Mouse (Mus musculus): ENCODE data around the gene Avpr1b. TPM values are rescaled to one million over a fixed set of nuclear protein-coding genes. Genes with fewer than 3 reads are reported as not detected.

The Avpr1b gene
- polyA plus RNA-seq (2014; fragmentation: Illumina TruSeq; extraction: RNeasy Lipid Tissue Mini Kit (QIAGEN cat#74804); ENCODE audit: low read depth, low replicate concordance): not detected

GRCm38 (mm10) chr1:131598905-131599304 lies at the start of gene Avpr1b:
Gene Avpr1b (plus strand): TSS chr1:131599239.

DNA sequence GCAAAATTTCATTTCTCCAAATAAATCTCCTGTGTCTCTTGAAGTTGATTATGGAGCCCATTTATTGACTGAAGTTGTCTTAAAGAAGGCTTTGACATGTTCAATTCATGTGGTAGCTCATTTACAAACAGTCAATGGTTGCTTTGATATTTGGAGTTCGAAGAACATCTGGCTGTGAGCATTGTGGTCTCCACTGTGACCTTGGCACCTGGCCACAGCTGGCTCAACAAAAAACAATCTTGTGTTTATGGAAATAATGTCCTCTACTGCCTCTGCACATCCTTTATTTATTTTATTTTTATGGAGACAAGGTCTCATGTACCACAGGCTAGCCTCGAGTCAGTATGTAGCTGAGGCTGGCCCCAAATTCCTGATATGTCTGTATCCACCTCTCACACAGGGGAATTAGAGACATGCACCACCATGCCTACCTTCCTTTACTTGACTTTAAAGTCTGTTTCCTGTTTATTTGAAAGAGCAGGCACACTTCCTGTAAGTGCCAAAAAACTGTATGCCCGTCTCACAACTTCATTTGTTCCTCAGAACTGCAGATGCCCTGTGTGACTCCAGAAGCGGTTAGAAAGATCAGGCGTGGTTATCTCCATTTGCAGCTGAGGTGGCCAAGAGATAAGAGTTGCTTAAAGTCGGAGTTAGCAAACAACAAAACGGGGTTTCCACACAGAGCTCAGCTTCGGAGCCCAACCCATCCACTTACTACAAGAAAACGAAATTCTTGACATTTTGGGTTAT lies 38.9 kb downstream of the Avpr1b start, which contains the start of gene Ctse:
Ctse (plus strand) TSS at position 516 of the 750 bp plus-strand sequence.

Other genes with a start within 250 kb of the Avpr1b start
- 15.5 TPM for gene Srgap2, start 71.9 kb upstream of the Avpr1b start, polyA plus RNA-seq (2014; fragmentation: Illumina TruSeq; extraction: RNeasy Lipid Tissue Mini Kit (QIAGEN cat#74804); ENCODE audit: low read depth, low replicate concordance)
- 2.8 TPM for gene Fam72a, start 71.3 kb upstream of the Avpr1b start, polyA plus RNA-seq (2014; fragmentation: Illumina TruSeq; extraction: RNeasy Lipid Tissue Mini Kit (QIAGEN cat#74804); ENCODE audit: low read depth, low replicate concordance)
- not detected for gene Ctse, start 39.1 kb downstream of the Avpr1b start, polyA plus RNA-seq (2014; fragmentation: Illumina TruSeq; extraction: RNeasy Lipid Tissue Mini Kit (QIAGEN cat#74804); ENCODE audit: low read depth, low replicate concordance)
- 3.1 TPM for gene Rab7b, start 89.5 kb downstream of the Avpr1b start, polyA plus RNA-seq (2014; fragmentation: Illumina TruSeq; extraction: RNeasy Lipid Tissue Mini Kit (QIAGEN cat#74804); ENCODE audit: low read depth, low replicate concordance)
- gene Slc26a9, start 144.8 kb downstream of the Avpr1b start, polyA plus RNA-seq (2014; fragmentation: Illumina TruSeq; extraction: RNeasy Lipid Tissue Mini Kit (QIAGEN cat#74804); ENCODE audit: low read depth, low replicate concordance): not detected
- 7.5 TPM for gene Pm20d1, start 198.1 kb downstream of the Avpr1b start, polyA plus RNA-seq (2014; fragmentation: Illumina TruSeq; extraction: RNeasy Lipid Tissue Mini Kit (QIAGEN cat#74804); ENCODE audit: low read depth, low replicate concordance)
- 22.7 TPM for gene Slc41a1, start 228.3 kb downstream of the Avpr1b start, polyA plus RNA-seq (2014; fragmentation: Illumina TruSeq; extraction: RNeasy Lipid Tissue Mini Kit (QIAGEN cat#74804); ENCODE audit: low read depth, low replicate concordance)

All from adrenal gland, adult 10 weeks (tissue).